Mouse (Mus musculus): ENCODE measurements around the gene Parp6. TPM values are rescaled to one million over a fixed set of nuclear protein-coding genes. Genes with fewer than 3 reads are reported as not detected.
A peak's percentile ranks its signal among the peaks of the same experiment; 100 is the strongest.

The Parp6 gene
- total RNA-seq (2014; fragmentation: Nextera tagmentation) (70.7 and 72.5 TPM in 2 replicates), total RNA-seq (2017) (25.2 and 25.7 TPM in 2 replicates), polyA plus RNA-seq (2012) (7.0 and 8.8 TPM in 2 replicates)

DNA sequence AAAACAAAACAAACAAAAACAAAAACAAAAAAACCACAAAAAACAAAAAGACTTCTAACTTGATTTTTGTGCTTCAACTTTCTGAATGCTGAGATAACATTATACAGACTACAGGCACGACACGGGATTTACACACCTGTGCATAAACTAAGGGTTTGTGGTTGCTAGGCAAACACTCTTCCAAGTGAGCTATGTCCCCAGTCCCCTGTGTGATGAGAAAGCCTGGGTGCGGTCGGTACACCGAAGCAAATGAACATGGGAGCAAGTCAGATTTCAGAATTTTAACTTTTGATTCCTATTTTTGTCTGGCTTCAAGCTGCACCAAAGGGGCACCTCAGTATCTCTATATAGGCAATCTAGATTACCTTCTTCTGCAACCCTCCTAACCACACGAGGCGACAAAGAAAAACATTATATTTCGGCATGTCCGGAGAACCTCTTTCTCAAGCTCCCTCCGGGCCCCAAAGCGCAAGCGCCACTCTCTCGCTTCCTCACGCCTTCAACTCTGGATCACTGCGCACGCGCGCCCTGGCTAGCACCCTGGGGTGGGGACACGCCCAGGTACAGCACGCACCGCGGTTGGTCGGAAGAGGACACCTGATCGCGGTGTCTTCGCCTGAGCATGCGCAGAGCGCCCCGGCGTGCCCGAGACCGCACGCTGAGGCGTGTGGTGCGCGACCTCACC is at the start of gene Parp6:
TSS of gene Parp6 (plus strand) at position 663 of the 685 bp plus-strand sequence.
- H3K4me3 ChIP-seq (ENCODE audit: low read depth, low read length) = peak within 1 kb of the TSS; percentile 93
- no peak for TF ChIP-seq TAL1 (conservative IDR thresholded peaks at IDR 0.05; ENCODE audit: low read depth, low read length)
- no peak for TF ChIP-seq GATA2 (IDR thresholded peaks at IDR 0.05; ENCODE audit: borderline replicate concordance, low read depth, low read length)
- TF ChIP-seq CTCF (IDR thresholded peaks at IDR 0.05; ENCODE audit: low read depth, low read length) = no peak
- no peak for TF ChIP-seq GATA1 (IDR thresholded peaks at IDR 0.05; ENCODE audit: borderline replicate concordance, low read length)
- no peak for TF ChIP-seq POLR2AphosphoS5 (IDR thresholded peaks at IDR 0.05; ENCODE audit: insufficient replicate concordance, low read depth, low read length)
- no peaks in the 10 kb centered on the region for H3K9me3 ChIP-seq (replicated peaks)
- peaks cover 11% of the 10 kb centered on the region for H3K36me3 ChIP-seq (replicated peaks)
- DNase-seq (ENCODE audit: low spot score) = peak; percentile 98
- H3K4me1 ChIP-seq (ENCODE audit: insufficient read depth, low read depth, low read length) = peaks cover 35% of the 10 kb centered on the region
- peaks cover 10% of the 10 kb centered on the region for H3K27me3 ChIP-seq (ENCODE audit: insufficient read depth, low read length)
- ATAC-seq (ENCODE audit: extremely low read depth, insufficient number of reproducible peaks, low FRiP score, poor library complexity, severe bottlenecking) = peak; percentile 97

GRCm38 (mm10) chr9:59571852-59572251 is 45.2 kb upstream of the Parp6 start:
- Histone ChIP-seq H3K4me3 (ENCODE audit: low read depth, low read length) (no peak overlapping the region), H3K4me1 (ENCODE audit: insufficient read depth, low read depth, low read length) (peaks cover 5% of the 10 kb centered on the region), H3K36me3 (replicated peaks) (no peaks in the 10 kb centered on the region), H3K27me3 (ENCODE audit: insufficient read depth, low read length) (peaks cover 6% of the 10 kb centered on the region; the same call in 1 of the 2 replicates), H3K9me3 (replicated peaks) (no peaks in the 10 kb centered on the region)
- TF ChIP-seq GATA1 (IDR thresholded peaks at IDR 0.05; ENCODE audit: borderline replicate concordance, low read length) (no peak), GATA2 (IDR thresholded peaks at IDR 0.05; ENCODE audit: borderline replicate concordance, low read depth, low read length) (no peak), CTCF (IDR thresholded peaks at IDR 0.05; ENCODE audit: low read depth, low read length) (no peak)
- ATAC-seq (ENCODE audit: extremely low read depth, insufficient number of reproducible peaks, low FRiP score, poor library complexity, severe bottlenecking) (no peak), DNase-seq (ENCODE audit: low spot score) (no peak)

DNA sequence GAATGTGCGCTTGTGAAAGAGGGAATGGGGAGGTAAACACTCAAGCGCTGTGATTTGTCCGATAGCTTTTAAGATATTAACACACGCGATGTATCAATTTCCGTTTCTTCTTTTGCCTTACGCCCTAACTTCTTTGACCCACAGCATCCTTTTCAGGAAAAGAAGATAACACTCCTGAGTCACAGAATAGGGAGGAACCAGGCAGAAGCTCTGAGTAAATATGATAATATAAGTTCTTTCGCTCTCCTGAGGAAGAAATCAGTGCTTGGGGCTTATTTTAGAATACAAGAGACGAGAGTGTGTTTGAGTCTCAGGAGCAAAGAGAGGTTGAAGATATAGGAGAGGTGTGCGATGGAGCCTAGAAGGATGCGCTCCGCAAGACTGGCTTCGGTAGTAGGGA is 39.7 kb upstream of the Parp6 start:
- Histone ChIP-seq H3K9me3 (replicated peaks) (peaks cover 9% of the 10 kb centered on the region; the same call in 1 of the 2 replicates), H3K27me3 (ENCODE audit: insufficient read depth, low read length) (peaks cover 16% of the 10 kb centered on the region), H3K4me3 (ENCODE audit: low read depth, low read length) (peak overlapping the region; percentile 61; the same call in 1 of the 2 replicates), H3K36me3 (replicated peaks) (no peaks in the 10 kb centered on the region), H3K4me1 (ENCODE audit: insufficient read depth, low read depth, low read length) (peaks cover 9% of the 10 kb centered on the region; the same call in 1 of the 2 replicates)
- TF ChIP-seq POLR2AphosphoS5 (IDR thresholded peaks at IDR 0.05; ENCODE audit: insufficient replicate concordance, low read depth, low read length) = no peak
- TF ChIP-seq GATA2 (IDR thresholded peaks at IDR 0.05; ENCODE audit: borderline replicate concordance, low read depth, low read length) = no peak
- TF ChIP-seq CTCF (IDR thresholded peaks at IDR 0.05; ENCODE audit: low read depth, low read length) = no peak
- no peak for TF ChIP-seq TAL1 (conservative IDR thresholded peaks at IDR 0.05; ENCODE audit: low read depth, low read length)
- no peak for TF ChIP-seq GATA1 (IDR thresholded peaks at IDR 0.05; ENCODE audit: borderline replicate concordance, low read length)
- DNase-seq (ENCODE audit: low spot score) = no peak
- ATAC-seq (ENCODE audit: extremely low read depth, insufficient number of reproducible peaks, low FRiP score, poor library complexity, severe bottlenecking) = no peak

DNA sequence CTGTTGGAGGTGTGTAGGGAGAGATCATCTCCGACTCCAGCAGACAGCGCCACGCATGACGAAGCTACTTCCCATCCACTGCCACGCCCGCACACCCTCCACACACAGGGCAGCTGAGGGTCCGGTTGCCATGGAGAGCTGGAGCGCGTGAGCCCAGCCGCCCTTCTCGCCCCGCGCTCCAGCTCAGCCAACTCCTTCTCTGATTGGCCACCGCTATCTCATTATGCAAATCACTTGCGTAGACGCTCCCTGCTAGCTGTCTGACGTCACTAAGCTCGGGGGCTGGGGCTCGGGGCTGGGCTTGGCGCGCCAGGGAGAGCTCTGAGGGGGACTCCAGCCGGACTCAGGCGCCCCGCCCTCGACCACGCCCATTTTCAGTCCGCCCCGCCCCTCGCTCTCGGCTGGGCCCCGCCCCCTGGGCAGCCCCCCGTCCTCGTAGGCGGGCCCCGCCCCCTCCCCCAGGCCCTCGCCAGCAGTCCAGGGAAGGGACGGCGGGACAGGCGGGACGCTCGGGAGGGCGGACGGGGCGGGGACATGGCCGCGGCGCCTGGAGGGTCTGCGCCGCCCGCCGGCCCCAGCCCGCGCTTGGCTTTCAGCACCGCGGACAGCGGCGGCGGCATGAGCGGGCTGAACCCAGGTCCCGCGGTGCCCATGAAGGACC is 39.1 kb upstream of the Parp6 start, which contains the start of gene Celf6:
TSS of gene Celf6 (plus strand) at position 74 of the 661 bp plus-strand sequence.
- peaks cover 9% of the 10 kb centered on the region; the same call in 1 of the 2 replicates for H3K4me1 ChIP-seq (ENCODE audit: insufficient read depth, low read depth, low read length)
- DNase-seq (ENCODE audit: low spot score) = peak; percentile 52
- peak; percentile 54; the same call in 1 of the 2 replicates for ATAC-seq (ENCODE audit: extremely low read depth, insufficient number of reproducible peaks, low FRiP score, poor library complexity, severe bottlenecking)
- H3K27me3 ChIP-seq (ENCODE audit: insufficient read depth, low read length) = peaks cover 17% of the 10 kb centered on the region
- TF ChIP-seq CTCF (IDR thresholded peaks at IDR 0.05; ENCODE audit: low read depth, low read length) = no peak
- TF ChIP-seq POLR2AphosphoS5 (IDR thresholded peaks at IDR 0.05; ENCODE audit: insufficient replicate concordance, low read depth, low read length) = no peak
- TF ChIP-seq TAL1 (conservative IDR thresholded peaks at IDR 0.05; ENCODE audit: low read depth, low read length) = no peak
- no peak for TF ChIP-seq GATA1 (IDR thresholded peaks at IDR 0.05; ENCODE audit: borderline replicate concordance, low read length)
- no peak for TF ChIP-seq GATA2 (IDR thresholded peaks at IDR 0.05; ENCODE audit: borderline replicate concordance, low read depth, low read length)
- peaks cover 9% of the 10 kb centered on the region; the same call in 1 of the 2 replicates for H3K9me3 ChIP-seq (replicated peaks)
- H3K36me3 ChIP-seq (replicated peaks) = no peaks in the 10 kb centered on the region
- H3K4me3 ChIP-seq (ENCODE audit: low read depth, low read length) = peak within 1 kb of the TSS; percentile 61; the same call in 1 of the 2 replicates

- Histone ChIP-seq H3K4me3 (ENCODE audit: low read depth, low read length) (peak overlapping the region; percentile 61; the same call in 1 of the 2 replicates), H3K36me3 (replicated peaks) (no peaks in the 10 kb centered on the region), H3K9me3 (replicated peaks) (peaks cover 9% of the 10 kb centered on the region; the same call in 1 of the 2 replicates), H3K4me1 (ENCODE audit: insufficient read depth, low read depth, low read length) (peaks cover 9% of the 10 kb centered on the region; the same call in 1 of the 2 replicates), H3K27me3 (ENCODE audit: insufficient read depth, low read length) (peaks cover 19% of the 10 kb centered on the region)
- DNase-seq (ENCODE audit: low spot score) (no peak), ATAC-seq (ENCODE audit: extremely low read depth, insufficient number of reproducible peaks, low FRiP score, poor library complexity, severe bottlenecking) (no peak)
- TF ChIP-seq TAL1 (conservative IDR thresholded peaks at IDR 0.05; ENCODE audit: low read depth, low read length) = no peak
- TF ChIP-seq POLR2AphosphoS5 (IDR thresholded peaks at IDR 0.05; ENCODE audit: insufficient replicate concordance, low read depth, low read length) = no peak
- TF ChIP-seq CTCF (IDR thresholded peaks at IDR 0.05; ENCODE audit: low read depth, low read length) = no peak
- TF ChIP-seq GATA2 (IDR thresholded peaks at IDR 0.05; ENCODE audit: borderline replicate concordance, low read depth, low read length) = no peak
These were observed 38.6 kb upstream of the Parp6 start for GRCm38 (mm10) chr9:59578505-59578867.

DNA sequence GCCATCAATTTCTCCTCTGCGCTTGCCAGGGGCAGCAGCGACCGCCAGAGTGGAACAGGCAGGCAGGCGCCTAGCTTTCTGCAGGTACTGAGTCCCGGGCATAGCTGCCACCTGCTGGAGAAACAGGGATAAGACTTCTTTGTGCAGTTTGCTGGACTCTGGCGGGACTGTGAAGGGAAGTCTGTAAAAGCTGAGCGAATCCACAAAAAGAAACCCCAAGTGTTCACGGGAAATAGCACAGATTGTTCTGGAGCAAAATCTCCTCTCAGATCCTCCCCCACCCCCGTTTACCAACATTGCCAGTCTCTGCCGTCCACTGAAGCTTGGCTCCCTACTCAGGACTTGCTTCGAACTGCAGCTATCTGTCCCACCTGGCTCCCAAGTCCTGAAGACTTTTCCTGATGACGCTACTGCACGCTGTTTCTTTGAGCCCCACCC is 32.2 kb upstream of the Parp6 start:
- TF ChIP-seq GATA2 (IDR thresholded peaks at IDR 0.05; ENCODE audit: borderline replicate concordance, low read depth, low read length) = no peak
- peak; percentile 38; the same call in 1 of the 2 replicates for TF ChIP-seq CTCF (IDR thresholded peaks at IDR 0.05; ENCODE audit: low read depth, low read length)
- H3K9me3 ChIP-seq (replicated peaks) = no peaks in the 10 kb centered on the region
- ATAC-seq (ENCODE audit: extremely low read depth, insufficient number of reproducible peaks, low FRiP score, poor library complexity, severe bottlenecking) (no peak), DNase-seq (ENCODE audit: low spot score) (peak; percentile 34)
- H3K27me3 ChIP-seq (ENCODE audit: insufficient read depth, low read length) = peaks cover 42% of the 10 kb centered on the region
- 0 out of 2 replicates have a peak, but pooled peaks cover 4% of the 10 kb centered on the region for H3K4me1 ChIP-seq (ENCODE audit: insufficient read depth, low read depth, low read length)
- H3K36me3 ChIP-seq (replicated peaks) = no peaks in the 10 kb centered on the region
- no peak overlapping the region for H3K4me3 ChIP-seq (ENCODE audit: low read depth, low read length)
